Mouse (Mus musculus): ENCODE measurements around the gene Mtm1. TPM values are rescaled to one million over a fixed set of nuclear protein-coding genes. Genes with fewer than 3 reads are reported as not detected.
"Not testable (repeated sequence)": the region's sequence is repeated elsewhere in the genome, so short reads cannot be mapped to it uniquely, and the experiment has no call there.

Mtm1 gene
- polyA plus RNA-seq, 1 experiment from 2014 or later, result 3.0 TPM

DNA sequence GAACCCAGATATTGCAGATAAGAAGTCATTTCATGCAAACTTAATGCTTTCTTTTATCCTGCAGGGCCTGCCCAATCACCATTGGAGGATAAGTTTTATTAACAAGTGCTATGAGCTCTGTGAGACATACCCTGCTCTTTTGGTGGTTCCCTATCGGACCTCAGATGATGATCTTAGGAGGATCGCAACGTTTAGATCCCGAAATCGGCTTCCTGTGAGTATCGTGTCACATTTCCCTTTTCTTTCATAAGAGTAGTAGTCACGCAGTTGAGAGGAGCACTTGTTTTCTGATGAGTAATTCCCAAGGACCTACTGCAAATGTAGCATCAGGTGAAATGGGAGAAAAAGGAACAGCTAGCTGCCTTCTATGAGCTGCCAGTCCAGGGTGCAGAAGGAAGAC, 76.5 kb downstream of the Mtm1 start:
- H3K4me3 ChIP-seq (replicated peaks), result no peak overlapping the region
- no peaks in the 10 kb centered on the region for H3K4me1 ChIP-seq (replicated peaks)
- no peak overlapping the region for H3K27ac ChIP-seq
- DNase-seq (no peak), ATAC-seq (ENCODE audit: low read depth) (no peak)
- H3K4me2 ChIP-seq, result no peak overlapping the region
- no peaks in the 10 kb centered on the region for H3K36me3 ChIP-seq
- H3K27me3 ChIP-seq, result no peaks in the 10 kb centered on the region
- H3K9me3 ChIP-seq (replicated peaks), result no peaks in the 10 kb centered on the region
- 73% methylated on average over 7 of the region's 7 CpGs for WGBS (ENCODE audit: insufficient replicate concordance)
- no peak overlapping the region for H3K9ac ChIP-seq

DNA sequence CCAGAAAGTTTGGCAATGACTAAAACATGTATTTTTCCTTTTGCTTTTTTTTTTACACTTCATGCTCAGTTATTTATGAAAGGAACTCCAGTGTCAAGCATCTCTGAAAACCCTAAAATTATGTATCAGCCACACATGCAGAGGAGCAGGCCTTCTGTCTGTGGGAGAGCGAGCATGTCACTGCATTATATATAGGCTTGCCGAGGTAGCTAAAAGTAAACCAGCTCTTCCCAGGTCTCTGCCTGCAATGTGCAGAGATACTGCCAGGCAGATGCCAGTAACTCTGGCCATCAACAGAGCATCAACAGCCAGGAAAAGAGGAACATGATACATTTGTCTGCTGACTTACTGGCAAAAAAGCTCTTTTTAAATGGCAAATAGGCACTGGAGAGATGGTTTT, 83.6 kb downstream of the Mtm1 start:
- DNase-seq, result no peak
- Histone ChIP-seq H3K4me3 (replicated peaks) (no peak overlapping the region), H3K4me1 (replicated peaks) (no peaks in the 10 kb centered on the region), H3K27ac (no peak overlapping the region), H3K36me3 (no peaks in the 10 kb centered on the region), H3K9me3 (replicated peaks) (no peaks in the 10 kb centered on the region), H3K27me3 (no peaks in the 10 kb centered on the region; the same call in 1 of the 2 replicates), H3K4me2 (no peak overlapping the region), H3K9ac (no peak overlapping the region)
- 67% methylated on average over 2 of the region's 2 CpGs for WGBS (ENCODE audit: insufficient replicate concordance)
- no peak for ATAC-seq (ENCODE audit: low read depth)

DNA sequence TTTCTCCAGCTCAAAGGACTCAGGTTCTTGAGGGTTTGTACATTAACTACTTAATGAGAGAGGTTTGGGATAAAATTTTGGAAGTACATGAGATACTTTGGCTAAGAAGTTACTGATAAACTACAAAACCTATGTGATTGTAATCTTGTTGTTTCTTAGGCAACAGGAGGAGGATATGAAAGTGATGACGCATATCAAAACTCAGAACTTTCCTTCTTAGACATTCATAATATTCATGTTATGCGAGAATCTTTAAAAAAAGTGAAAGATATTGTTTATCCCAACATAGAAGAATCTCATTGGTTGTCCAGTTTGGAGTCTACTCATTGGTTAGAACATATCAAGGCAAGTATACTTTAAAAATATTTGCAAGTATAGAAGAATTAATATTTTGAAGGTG, 85.4 kb downstream of the Mtm1 start:
- Histone ChIP-seq H3K4me1 (replicated peaks) (no peaks in the 10 kb centered on the region), H3K4me2 (no peak overlapping the region), H3K9ac (no peak overlapping the region), H3K36me3 (no peaks in the 10 kb centered on the region), H3K4me3 (replicated peaks) (no peak overlapping the region), H3K9me3 (replicated peaks) (no peaks in the 10 kb centered on the region), H3K27ac (no peak overlapping the region), H3K27me3 (no peaks in the 10 kb centered on the region; the same call in 1 of the 2 replicates)
- DNase-seq (no peak), ATAC-seq (ENCODE audit: low read depth) (no peak)
- 69% methylated on average over 2 of the region's 2 CpGs for WGBS (ENCODE audit: insufficient replicate concordance)

DNA sequence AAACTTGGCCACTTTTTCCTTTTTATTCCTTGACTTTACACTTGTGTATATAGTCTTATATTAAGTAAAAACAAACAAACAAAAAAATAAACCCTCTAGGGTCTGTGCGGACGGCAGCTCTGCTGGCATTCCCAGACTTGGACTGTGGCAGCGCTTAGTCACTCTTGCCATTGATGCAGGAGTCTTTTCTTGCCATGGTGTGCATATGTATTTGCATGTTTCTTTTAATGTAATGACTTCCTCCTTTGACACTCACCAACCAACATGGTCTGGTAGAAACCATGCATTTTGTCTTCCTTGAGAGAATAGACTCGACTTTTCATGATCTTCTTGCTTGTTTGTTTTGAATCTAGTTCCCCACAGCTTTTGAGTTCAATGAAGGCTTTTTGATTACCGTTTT, 91.6 kb downstream of the Mtm1 start:
- H3K4me1 ChIP-seq (replicated peaks), result no peaks in the 10 kb centered on the region
- DNase-seq, result no peak
- no peaks in the 10 kb centered on the region; the same call in 1 of the 2 replicates for H3K27me3 ChIP-seq
- no peaks in the 10 kb centered on the region for H3K36me3 ChIP-seq
- ATAC-seq (ENCODE audit: low read depth), result no peak
- H3K4me3 ChIP-seq (replicated peaks), result no peak overlapping the region
- no peak overlapping the region for H3K27ac ChIP-seq
- no peak overlapping the region for H3K4me2 ChIP-seq
- H3K9me3 ChIP-seq (replicated peaks), result no peaks in the 10 kb centered on the region
- 86% methylated on average over 5 of the region's 5 CpGs for WGBS (ENCODE audit: insufficient replicate concordance)
- H3K9ac ChIP-seq, result no peak overlapping the region

DNA sequence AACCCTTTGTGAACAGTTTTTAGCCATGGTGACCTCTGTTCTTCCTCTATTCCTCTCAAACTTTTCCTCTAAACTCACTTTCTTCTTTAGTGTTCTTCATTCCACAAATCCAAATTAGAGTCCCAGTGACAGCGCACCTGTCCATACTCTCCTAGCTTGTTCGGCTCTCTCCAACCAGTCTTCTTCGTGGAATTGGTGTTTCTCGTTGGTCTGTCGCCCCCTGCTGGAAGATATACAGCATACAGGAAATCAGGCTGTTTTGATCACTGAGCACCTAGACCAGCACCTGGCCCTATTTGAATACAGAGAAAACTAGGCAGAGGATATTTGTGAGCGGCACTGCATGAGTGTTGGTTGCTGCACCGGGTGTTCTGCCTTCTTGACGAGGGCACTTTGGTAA, 100.7 kb downstream of the Mtm1 start:
- no peak overlapping the region for H3K4me2 ChIP-seq
- H3K9ac ChIP-seq, result no peak overlapping the region
- no peak for ATAC-seq (ENCODE audit: low read depth)
- no peaks in the 10 kb centered on the region for H3K4me1 ChIP-seq (replicated peaks)
- no peak overlapping the region for H3K4me3 ChIP-seq (replicated peaks)
- no peaks in the 10 kb centered on the region for H3K9me3 ChIP-seq (replicated peaks)
- no peaks in the 10 kb centered on the region for H3K27me3 ChIP-seq
- peak; percentile 4 for DNase-seq
- no peak overlapping the region for H3K27ac ChIP-seq
- no peaks in the 10 kb centered on the region for H3K36me3 ChIP-seq
- 30% methylated on average over 8 of the region's 8 CpGs for WGBS (ENCODE audit: insufficient replicate concordance)

DNA sequence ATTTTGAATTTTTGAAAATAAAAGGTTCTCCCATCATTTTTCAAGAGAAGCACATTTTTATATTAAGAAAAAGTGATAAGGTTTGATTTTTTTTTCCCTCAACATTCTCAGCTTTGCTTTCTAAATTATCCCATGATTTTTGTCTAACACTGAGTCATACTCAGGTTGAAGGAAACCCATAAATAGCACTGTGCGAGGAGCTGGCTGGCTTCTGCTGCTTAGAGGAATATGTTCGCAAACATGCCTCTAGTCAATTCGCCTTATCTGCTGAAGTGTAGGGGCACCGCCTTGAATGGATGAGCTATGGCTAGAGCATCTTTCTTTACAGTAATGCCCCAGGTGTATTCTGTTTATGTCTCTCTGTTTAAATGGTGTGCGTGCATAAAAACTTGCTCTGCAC, 103.8 kb downstream of the Mtm1 start:
- H3K9ac ChIP-seq, result no peak overlapping the region
- ATAC-seq (ENCODE audit: low read depth), result no peak
- no peaks in the 10 kb centered on the region for H3K9me3 ChIP-seq (replicated peaks)
- H3K4me2 ChIP-seq, result no peak overlapping the region
- H3K4me3 ChIP-seq (replicated peaks), result no peak overlapping the region
- WGBS (ENCODE audit: insufficient replicate concordance), result 66% methylated on average over 5 of the region's 5 CpGs
- no peaks in the 10 kb centered on the region for H3K4me1 ChIP-seq (replicated peaks)
- no peak overlapping the region for H3K27ac ChIP-seq
- DNase-seq, result no peak
- no peaks in the 10 kb centered on the region for H3K36me3 ChIP-seq
- no peaks in the 10 kb centered on the region for H3K27me3 ChIP-seq

DNA sequence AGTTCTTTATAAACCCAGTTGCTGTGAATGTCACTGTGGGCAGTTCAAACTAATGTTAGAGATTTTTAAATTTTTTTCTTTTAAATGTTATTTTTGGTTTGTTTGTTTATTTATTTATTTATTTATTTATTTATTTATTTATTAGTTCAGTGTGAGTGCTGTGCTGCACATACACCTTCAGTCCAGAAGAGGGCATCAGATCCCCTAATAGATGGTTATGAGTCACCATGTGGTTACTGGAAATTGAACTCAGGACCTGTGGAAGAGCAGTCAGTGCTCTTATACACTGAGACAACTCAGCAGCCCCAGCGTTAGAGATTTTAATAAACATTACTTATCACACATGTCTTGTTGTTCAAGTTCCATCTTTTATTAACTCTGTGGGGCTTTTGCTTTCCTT, 141.5 kb downstream of the Mtm1 start:
- ATAC-seq (ENCODE audit: low read depth), result no peak
- Histone ChIP-seq H3K27me3 (no peaks in the 10 kb centered on the region), H3K36me3 (no peaks in the 10 kb centered on the region), H3K4me1 (replicated peaks) (no peaks in the 10 kb centered on the region), H3K9me3 (replicated peaks) (no peaks in the 10 kb centered on the region), H3K27ac (no peak overlapping the region), H3K4me3 (replicated peaks) (no peak overlapping the region), H3K9ac (no peak overlapping the region), H3K4me2 (no peak overlapping the region)
- 65% methylated on average over 1 of the region's 1 CpGs for WGBS (ENCODE audit: insufficient replicate concordance)
- no peak for DNase-seq

DNA sequence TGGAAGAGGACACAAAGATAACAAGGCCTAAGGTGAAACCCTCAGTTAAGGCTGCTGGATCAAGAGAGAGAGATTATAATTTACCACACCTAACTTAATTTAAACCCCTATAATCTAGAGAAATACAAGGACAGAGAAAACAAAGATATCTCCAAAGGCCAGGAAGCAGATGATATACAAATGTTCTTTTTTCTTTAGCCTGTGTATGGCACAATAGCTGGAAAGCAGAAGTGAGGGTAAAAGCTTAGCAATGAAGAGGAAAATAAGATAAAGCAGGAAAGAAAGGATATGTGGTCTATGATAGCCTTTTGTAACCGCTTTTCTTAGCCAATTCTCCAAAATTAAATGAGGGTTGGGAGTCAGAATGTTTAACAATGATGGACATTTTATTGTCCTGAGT, 144.8 kb downstream of the Mtm1 start:
- Histone ChIP-seq H3K27ac (no peak overlapping the region), H3K9me3 (replicated peaks) (no peaks in the 10 kb centered on the region), H3K4me1 (replicated peaks) (no peaks in the 10 kb centered on the region), H3K4me2 (no peak overlapping the region), H3K27me3 (no peaks in the 10 kb centered on the region), H3K9ac (no peak overlapping the region), H3K4me3 (replicated peaks) (no peak overlapping the region), H3K36me3 (no peaks in the 10 kb centered on the region)
- WGBS (ENCODE audit: insufficient replicate concordance), result 13% methylated on average over 1 of the region's 1 CpGs
- DNase-seq, result no peak
- no peak for ATAC-seq (ENCODE audit: low read depth)

DNA sequence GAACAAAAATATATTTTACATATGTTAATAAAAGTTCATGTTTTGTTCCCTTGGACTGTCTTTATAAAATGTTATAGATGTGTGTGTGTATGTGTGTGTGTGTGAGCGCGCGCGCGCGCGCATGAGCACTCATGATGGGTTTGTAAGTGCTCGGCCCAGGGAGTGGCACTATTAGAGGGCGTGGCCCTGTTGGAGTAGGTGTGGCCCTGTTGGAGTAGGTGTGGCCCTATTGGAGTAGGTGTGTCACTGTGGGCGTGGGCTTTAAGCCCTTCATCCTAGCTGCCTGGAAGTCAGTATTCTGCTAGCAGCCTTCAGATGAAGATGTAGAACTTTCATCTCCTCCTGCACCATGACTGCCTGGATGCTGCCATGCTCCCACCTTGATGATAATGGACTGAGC, 151.2 kb downstream of the Mtm1 start:
- peak; percentile 64 for DNase-seq
- not testable (repeated sequence) for H3K9ac ChIP-seq
- 85% methylated on average over 10 of the region's 10 CpGs for WGBS (ENCODE audit: insufficient replicate concordance)

DNA sequence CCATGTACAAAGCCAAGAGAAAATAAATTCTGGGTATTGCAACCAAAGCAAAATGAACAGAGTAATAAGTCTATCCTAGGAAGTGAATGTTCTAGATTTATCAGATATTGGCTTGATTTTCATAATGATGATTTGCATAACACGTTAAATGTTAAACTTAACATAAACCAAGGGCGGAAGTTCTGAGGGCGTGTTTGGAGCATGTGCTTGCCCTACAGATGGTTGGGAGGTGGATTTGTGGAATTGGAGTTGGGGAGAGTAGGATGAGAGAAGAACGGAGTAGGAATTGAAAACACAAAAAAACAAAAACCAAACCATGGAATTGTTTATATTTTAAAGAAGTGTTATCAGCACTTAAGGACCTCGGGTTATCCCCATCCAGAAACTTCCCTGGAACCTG, 153.5 kb downstream of the Mtm1 start:
- DNase-seq, result no peak
- H3K27ac ChIP-seq, result no peak overlapping the region

More for the DNA sequence above, 151.2 kb downstream of the Mtm1 start:
- H3K27me3 ChIP-seq; H3K4me2 ChIP-seq; H3K4me3 ChIP-seq (replicated peaks); H3K9me3 ChIP-seq (replicated peaks); H3K36me3 ChIP-seq; H3K27ac ChIP-seq: not testable (repeated sequence)
- 0 out of 2 replicates have a peak, but pooled peaks have one; percentile 18 for ATAC-seq (ENCODE audit: low read depth)
- peaks cover 11% of the 10 kb centered on the region for H3K4me1 ChIP-seq (replicated peaks)

DNA sequence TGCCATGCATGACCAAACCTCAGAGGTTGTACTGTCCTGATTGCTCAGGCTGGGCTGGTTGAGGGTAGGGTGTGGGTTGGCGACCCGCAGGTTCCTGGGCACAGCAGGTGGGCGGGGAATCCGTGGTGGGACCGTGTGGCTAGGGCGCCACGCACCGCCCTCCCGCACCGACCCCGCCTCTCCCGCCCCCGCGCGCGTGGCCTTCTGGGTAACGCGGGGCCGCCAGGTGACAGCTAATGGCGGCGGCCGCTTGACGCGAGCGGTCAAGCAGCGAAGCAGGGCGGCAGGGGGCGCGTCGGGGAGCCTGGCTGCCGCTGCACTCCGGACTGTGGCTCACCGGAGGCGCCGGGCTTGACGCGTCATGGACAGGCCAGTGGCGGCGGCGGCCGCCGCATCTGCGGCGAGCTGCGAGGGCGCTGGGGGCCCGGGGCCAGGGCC, 154.0 kb downstream of the Mtm1 start, which contains the start of gene Mtmr1:
Gene Mtmr1, plus strand, starts transcription at position 207 of the 438 bp plus-strand sequence.
- Histone ChIP-seq H3K27ac (peak within 1 kb of the TSS; percentile 74), H3K27me3 (no peaks in the 10 kb centered on the region)

More for the DNA sequence above, 153.5 kb downstream of the Mtm1 start:
- Histone ChIP-seq H3K27me3 (no peaks in the 10 kb centered on the region), H3K4me2 (peak overlapping the region; percentile 78), H3K9ac (peak overlapping the region; percentile 86), H3K36me3 (no peaks in the 10 kb centered on the region), H3K9me3 (replicated peaks) (no peaks in the 10 kb centered on the region), H3K4me1 (replicated peaks) (peaks cover 11% of the 10 kb centered on the region), H3K4me3 (replicated peaks) (peak overlapping the region; percentile 76)
- ATAC-seq (ENCODE audit: low read depth), result no peak
- WGBS (ENCODE audit: insufficient replicate concordance), result 57% methylated on average over 5 of the region's 5 CpGs

DNA sequence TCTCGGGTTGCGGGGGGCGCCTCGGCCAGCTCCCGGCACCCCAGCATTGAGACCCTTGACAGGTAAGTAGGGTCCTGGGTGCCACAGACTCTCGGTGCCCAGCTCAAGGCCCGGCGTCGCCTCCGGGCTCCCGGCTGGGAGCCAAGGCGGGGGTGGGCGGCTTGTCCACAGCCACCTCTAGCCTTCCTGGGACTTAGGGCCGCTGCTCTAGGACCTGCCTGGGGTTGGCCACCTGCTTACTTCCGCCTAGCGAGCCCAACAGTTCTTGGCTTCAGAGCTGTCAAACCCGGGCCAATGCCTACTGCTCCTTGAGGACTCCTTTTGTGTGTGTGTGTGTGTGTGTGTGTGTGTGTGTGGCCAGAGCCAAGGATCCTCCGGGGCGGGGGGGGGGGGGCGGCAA, 154.4 kb downstream of the Mtm1 start:
- H3K9me3 ChIP-seq (replicated peaks), result no peaks in the 10 kb centered on the region
- ATAC-seq (ENCODE audit: low read depth) (peak; percentile 65), DNase-seq (peak; percentile 6)
- H3K4me2 ChIP-seq, result peak overlapping the region; percentile 78
- peak overlapping the region; percentile 86 for H3K9ac ChIP-seq
- peak overlapping the region; percentile 76 for H3K4me3 ChIP-seq (replicated peaks)
- peaks cover 11% of the 10 kb centered on the region for H3K4me1 ChIP-seq (replicated peaks)
- 10% methylated on average over 19 of the region's 20 CpGs for WGBS (ENCODE audit: insufficient replicate concordance)
- no peaks in the 10 kb centered on the region for H3K27me3 ChIP-seq
- no peaks in the 10 kb centered on the region for H3K36me3 ChIP-seq
- peak overlapping the region; percentile 74 for H3K27ac ChIP-seq

More for the DNA sequence above, 154.0 kb downstream of the Mtm1 start, which contains the start of gene Mtmr1:
- 10% methylated on average over 45 of the region's 47 CpGs for WGBS (ENCODE audit: insufficient replicate concordance)
- H3K9me3 ChIP-seq (replicated peaks), result no peaks in the 10 kb centered on the region
- ATAC-seq (ENCODE audit: low read depth) (peak; percentile 91), DNase-seq (peak; percentile 73)
- no peaks in the 10 kb centered on the region for H3K36me3 ChIP-seq
- H3K4me1 ChIP-seq (replicated peaks), result peaks cover 11% of the 10 kb centered on the region
- peak within 1 kb of the TSS; percentile 78 for H3K4me2 ChIP-seq
- peak within 1 kb of the TSS; percentile 76 for H3K4me3 ChIP-seq (replicated peaks)
- peak within 1 kb of the TSS; percentile 86 for H3K9ac ChIP-seq

Data from liver, embryonic 13.5 days (tissue).